Mouse (Mus musculus): ENCODE data around the gene Wdr6. TPM values are rescaled to one million over a fixed set of nuclear protein-coding genes. Genes with fewer than 3 reads are reported as not detected.

Gene Wdr6
- polyA plus RNA-seq (2017; shearing (Covaris generic)), result 10 to 100 TPM; 38.1 to 65.1 TPM

DNA sequence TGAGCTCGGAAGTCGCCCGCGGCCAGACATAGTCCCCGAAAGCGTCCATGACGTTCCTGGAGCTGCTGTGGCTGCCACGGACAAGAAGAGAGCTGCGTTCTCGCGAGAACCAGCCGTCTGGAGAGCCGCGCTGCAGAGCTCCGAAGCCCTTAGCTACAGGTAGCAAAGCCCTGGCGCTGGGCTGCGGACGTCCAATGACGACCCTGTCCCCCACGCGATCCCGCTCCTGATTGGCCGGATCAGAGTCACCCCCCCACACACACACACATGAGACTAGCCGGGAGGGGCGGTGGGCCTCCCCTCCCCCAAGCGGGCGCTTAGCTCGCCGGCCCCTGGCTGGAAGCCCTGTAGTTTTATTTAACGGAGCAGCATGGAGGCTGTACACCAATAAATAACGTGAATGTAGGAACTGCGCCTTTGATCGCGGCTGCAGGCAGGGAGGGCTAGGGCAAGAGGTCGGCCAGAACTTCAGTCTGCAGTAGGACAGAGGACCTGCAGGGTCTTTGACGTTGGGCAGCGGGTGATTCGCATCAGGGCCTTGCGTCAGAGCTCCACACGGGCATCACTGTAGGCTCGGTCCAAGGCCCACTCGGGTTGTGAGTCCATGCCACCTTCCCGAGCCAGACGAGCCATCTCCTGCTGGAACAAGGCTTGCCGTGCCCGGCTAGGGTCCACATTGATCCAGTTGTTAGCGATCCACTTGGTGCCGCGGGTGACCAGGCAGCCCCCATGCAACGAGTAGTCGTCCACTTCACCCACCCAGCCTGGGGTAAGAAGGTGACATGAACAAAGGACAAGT, at the start of gene Wdr6:
TSS of gene Wdr6 (minus strand) at position 195 of the 799 bp plus-strand sequence.

DNA sequence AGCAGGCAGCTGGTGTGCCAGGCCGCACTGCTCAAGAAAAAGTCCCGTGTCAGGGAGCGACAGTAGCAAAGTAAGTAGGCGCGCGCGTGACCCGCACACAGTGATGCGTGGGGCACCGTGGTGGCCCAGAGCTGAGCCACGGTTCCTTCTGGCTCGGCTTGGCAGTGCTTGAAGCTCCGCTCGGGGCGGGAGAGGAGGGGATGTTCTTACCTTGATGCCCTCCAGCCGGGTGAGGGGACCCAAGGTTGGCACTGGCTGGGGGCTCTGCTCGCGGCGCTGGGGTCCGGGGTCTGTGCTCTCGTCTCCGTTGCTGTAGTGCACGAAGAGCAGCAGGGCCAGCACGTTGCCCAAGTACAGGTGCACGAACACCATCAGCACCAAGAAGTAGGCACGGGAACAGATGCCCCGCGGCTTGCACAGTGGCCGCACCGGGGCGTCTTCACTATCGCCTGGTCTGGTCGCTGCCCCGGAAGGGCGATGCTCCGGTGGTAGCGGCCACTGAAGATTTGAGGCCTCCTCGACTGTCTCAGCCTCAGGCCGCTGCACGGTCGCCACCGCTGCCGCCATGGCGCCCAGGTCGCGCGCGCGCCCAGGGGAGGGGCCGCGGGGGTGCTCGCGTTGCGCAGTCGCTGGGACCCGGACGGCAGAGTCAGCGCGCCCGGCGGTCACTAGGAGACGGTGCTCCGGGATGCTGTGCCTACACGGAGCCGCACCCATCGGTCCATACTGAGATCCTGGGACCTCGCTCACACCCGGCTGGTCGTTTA, 18.6 kb upstream of the Wdr6 start, which contains the start of gene P4htm:
TSS of gene P4htm (minus strand) at position 670 of the 767 bp plus-strand sequence.

DNA sequence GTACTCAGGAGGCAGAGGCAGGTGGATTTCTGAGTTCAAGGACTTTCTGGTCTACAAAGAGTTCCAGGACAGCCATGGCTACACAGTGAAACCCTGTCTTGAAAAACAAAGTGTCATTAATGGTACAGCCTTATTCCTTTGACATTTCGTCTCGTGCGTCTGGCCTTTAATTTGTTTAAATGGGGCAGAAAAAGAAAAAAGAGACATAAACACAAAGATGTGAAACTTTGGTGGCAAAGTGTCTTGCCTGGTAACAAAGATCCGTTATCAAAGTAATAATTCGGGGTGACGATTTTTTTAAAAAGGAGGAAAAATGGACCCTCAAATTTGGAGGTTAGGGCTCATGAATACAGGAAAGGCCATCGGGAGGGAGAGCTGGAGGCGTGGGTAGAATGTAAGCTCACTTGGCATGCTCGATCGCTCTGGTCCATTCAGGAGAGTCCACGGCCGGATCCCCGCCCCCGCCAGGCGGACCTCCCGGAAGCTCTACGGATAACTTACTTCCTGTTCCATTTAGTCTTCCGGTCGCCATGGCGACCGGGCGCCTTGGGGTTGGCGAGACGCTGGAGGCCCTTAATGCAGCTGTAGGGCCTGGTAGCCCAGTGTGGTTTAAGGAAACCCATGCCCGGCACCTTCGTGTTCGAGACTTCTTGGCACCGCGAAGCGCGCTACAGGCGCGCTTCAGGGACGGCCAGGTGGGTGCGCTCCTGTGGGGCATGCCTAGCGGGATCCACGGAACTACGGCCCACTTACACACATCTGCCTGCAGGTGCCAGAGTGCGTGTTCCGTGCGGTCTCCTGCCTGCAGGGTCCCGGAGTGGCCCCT, 8.9 kb downstream of the Wdr6 start, which contains the start of gene Dalrd3:
TSS of gene Dalrd3 (plus strand) at position 506 of the 826 bp plus-strand sequence.

DNA sequence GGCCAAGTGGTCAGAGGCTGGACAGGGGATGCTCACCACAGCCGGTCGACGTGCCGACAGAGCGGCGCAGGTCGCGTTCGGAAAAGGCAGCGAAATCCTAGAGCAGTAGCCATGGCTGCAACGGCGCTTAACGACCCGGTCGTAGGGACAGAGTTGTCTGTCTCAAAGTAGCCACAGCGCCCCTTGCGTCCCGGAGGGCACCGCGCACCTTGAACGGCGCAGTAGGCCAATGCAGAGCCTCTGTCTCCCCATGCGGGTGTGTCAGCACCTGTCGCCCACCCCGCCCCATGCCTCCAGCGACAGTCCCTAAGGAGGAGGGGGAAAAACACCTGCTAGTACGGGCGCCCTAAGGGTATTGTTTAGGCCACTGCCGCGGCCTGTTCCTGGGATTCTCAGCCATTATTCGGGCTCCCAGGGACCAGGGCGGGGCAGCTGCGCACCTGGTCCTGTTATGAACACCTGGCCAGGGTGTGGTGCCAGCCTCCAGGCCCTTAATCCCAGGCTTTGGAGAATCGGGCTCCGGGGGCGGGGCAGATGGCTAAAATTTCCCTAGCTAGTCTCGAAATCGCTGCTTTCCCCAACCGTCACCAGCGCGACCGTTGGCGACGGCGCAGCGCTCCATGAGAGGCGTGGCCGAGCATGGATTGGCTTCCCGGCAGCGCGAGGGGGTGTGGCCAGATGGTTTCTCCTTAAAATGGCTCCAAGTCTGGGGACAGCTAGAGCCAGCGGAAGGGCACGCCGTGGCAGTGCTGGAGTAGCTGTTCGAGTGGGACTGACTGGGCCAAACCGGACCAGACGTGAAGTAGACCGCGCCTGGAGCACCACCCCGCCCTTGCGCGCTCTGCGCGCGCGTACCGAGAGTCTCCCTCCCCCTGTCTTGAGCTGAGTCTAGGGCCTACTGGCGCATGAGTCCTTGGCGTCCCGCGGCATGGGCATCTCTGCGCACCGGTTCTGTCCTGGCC, 11.4 kb downstream of the Wdr6 start, which contains the start of gene Ndufaf3:
TSS of gene Ndufaf3 (minus strand) at position 620 of the 962 bp plus-strand sequence.

DNA sequence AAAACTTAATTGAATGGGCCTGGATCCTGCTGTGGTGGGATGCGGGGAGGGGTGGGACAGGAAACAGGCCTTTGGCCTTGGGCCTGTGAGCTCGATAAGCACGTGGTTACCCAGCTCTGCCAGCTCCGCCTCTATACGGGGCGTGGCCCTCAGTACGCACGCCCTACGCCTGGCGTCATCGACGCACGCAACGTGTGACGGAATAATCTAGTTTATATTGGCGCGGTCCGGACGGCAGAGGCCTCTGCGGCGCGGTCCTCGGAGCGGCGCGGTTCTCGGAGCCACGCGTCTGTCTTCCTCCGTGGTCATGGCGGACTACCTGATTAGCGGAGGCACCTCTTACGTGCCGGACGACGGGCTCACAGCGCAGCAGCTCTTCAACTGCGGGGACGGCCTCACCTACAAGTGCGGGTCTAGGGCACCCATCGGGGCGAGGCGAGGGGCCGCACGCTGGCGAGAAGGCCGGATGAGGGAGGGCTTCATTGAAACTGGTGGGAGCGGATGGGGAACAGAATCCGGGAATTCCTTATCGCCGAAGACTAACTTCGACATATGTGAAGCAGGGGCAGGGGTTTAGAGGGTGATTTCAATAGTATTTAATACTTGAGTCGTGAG, 18.2 kb downstream of the Wdr6 start, which contains the start of gene Impdh2:
TSS of gene Impdh2 (plus strand) at position 60 of the 615 bp plus-strand sequence.

Other genes with a start within 250 kb of the Wdr6 start
- gene Gpx1, start 239.8 kb downstream of the Wdr6 start, polyA plus RNA-seq (2017; shearing (Covaris generic)), result 100 to 1,000 TPM; 592 to 659 TPM
- 100 to 1,000 TPM; 119 to 134 TPM for gene Usp4, start 230.9 kb downstream of the Wdr6 start, polyA plus RNA-seq (2017; shearing (Covaris generic))
- under 1 TPM; 0.59 to 0.82 TPM for gene 1700102P08Rik, start 185.9 kb downstream of the Wdr6 start, polyA plus RNA-seq (2017; shearing (Covaris generic))
- under 1 TPM in 1 of 2 experiments, not detected in 1; 0.14 TPM for gene Ccdc36, start 150.3 kb downstream of the Wdr6 start, polyA plus RNA-seq (2017; shearing (Covaris generic))
- gene BC048562, start 142.3 kb downstream of the Wdr6 start, polyA plus RNA-seq (2017; shearing (Covaris generic)), result not detected
- gene Ccdc71, start 118.2 kb downstream of the Wdr6 start, polyA plus RNA-seq (2017; shearing (Covaris generic)), result 10 to 100 TPM; 35.6 to 46.5 TPM
- 1 to 10 TPM; 6.5 to 9.8 TPM for gene Klhdc8b, start 117.2 kb downstream of the Wdr6 start, polyA plus RNA-seq (2017; shearing (Covaris generic))
- under 1 TPM; 0.12 to 0.41 TPM for gene Lamb2, start 99.0 kb downstream of the Wdr6 start, polyA plus RNA-seq (2017; shearing (Covaris generic))
- gene Usp19, start 88.1 kb downstream of the Wdr6 start, polyA plus RNA-seq (2017; shearing (Covaris generic)), result 100 to 1,000 TPM in 1 of 2 experiments, 10 to 100 TPM in 1; 63.7 to 115 TPM
- gene Qars, start 71.0 kb downstream of the Wdr6 start, polyA plus RNA-seq (2017; shearing (Covaris generic)), result 100 to 1,000 TPM; 105 to 107 TPM
- 100 to 1,000 TPM; 142 TPM for gene Qrich1, start 61.9 kb downstream of the Wdr6 start, polyA plus RNA-seq (2017; shearing (Covaris generic))
- 100 to 1,000 TPM in 1 of 2 experiments, 10 to 100 TPM in 1; 75.1 to 125 TPM for gene Impdh2, start 18.5 kb downstream of the Wdr6 start, polyA plus RNA-seq (2017; shearing (Covaris generic))
- 10 to 100 TPM; 56.3 to 86.8 TPM for gene Ndufaf3, start 11.3 kb downstream of the Wdr6 start, polyA plus RNA-seq (2017; shearing (Covaris generic))
- gene Dalrd3, start 8.9 kb downstream of the Wdr6 start, polyA plus RNA-seq (2017; shearing (Covaris generic)), result 10 to 100 TPM; 71.9 to 82.4 TPM
- gene P4htm, start 18.9 kb upstream of the Wdr6 start, polyA plus RNA-seq (2017; shearing (Covaris generic)), result 10 to 100 TPM in 1 of 2 experiments, 1 to 10 TPM in 1; 8.7 to 11.6 TPM
- gene Arih2, start 70.6 kb upstream of the Wdr6 start, polyA plus RNA-seq (2017; shearing (Covaris generic)), result 10 to 100 TPM; 70.9 to 80.2 TPM
- 10 to 100 TPM; 76.3 to 95.7 TPM for gene Slc25a20, start 83.3 kb upstream of the Wdr6 start, polyA plus RNA-seq (2017; shearing (Covaris generic))
- 10 to 100 TPM in 1 of 2 experiments, 1 to 10 TPM in 1; 9.3 to 17.8 TPM for gene Prkar2a, start 110.6 kb upstream of the Wdr6 start, polyA plus RNA-seq (2017; shearing (Covaris generic))
- 10 to 100 TPM; 11.2 to 15.5 TPM for gene Ip6k2, start 205.1 kb upstream of the Wdr6 start, polyA plus RNA-seq (2017; shearing (Covaris generic))
- 10 to 100 TPM in 1 of 2 experiments, 1 to 10 TPM in 1; 9.8 to 10.3 TPM for gene Nckipsd, start 229.6 kb upstream of the Wdr6 start, polyA plus RNA-seq (2017; shearing (Covaris generic))
- under 1 TPM; 0.01 to 0.11 TPM for gene Celsr3, start 247.6 kb upstream of the Wdr6 start, polyA plus RNA-seq (2017; shearing (Covaris generic))